Mouse (Mus musculus): Measurements from ENCODE around the gene Sppl2b. TPM values are rescaled to one million over a fixed set of nuclear protein-coding genes. Genes with fewer than 3 reads are reported as not detected.
"Not testable (repeated sequence)": the region's sequence is repeated elsewhere in the genome, so short reads cannot be mapped to it uniquely, and the experiment has no call there.

The Sppl2b gene
- polyA plus RNA-seq, 1 experiment from 2014 or later = 43.7 TPM

DNA sequence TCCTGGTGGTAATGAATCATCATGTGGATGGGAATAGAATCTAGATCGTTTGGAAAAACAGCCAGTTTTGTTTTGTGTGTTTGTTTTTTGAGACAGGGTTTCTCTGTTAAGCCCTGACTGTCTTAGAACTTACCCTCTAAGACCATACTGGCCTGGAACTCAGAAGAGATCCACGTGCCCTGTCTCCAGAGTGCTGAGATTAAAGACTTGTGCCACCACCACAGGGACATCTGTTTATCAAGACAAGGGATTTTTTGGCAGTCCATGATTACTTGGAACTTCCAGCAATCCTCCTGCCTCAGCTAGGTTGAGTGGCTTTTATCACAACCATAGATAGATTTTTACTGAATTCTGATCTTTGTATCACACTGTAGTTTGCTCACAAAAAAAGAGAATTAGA lies 30.2 kb upstream of the Sppl2b start:
- H3K9ac ChIP-seq (replicated peaks) = no peak overlapping the region
- no peak overlapping the region for H3K4me2 ChIP-seq
- no peak overlapping the region for H3K4me3 ChIP-seq (replicated peaks)
- ATAC-seq (ENCODE audit: insufficient number of reproducible peaks, insufficient read depth, low FRiP score, low TSS enrichment, low read depth) = no peak
- no peaks in the 10 kb centered on the region for H3K27me3 ChIP-seq
- peaks cover 21% of the 10 kb centered on the region for H3K4me1 ChIP-seq (replicated peaks)
- no peak overlapping the region for H3K27ac ChIP-seq
- WGBS = 72% methylated on average over 2 of the region's 2 CpGs
- no peaks in the 10 kb centered on the region for H3K9me3 ChIP-seq
- peaks cover 16% of the 10 kb centered on the region for H3K36me3 ChIP-seq

DNA sequence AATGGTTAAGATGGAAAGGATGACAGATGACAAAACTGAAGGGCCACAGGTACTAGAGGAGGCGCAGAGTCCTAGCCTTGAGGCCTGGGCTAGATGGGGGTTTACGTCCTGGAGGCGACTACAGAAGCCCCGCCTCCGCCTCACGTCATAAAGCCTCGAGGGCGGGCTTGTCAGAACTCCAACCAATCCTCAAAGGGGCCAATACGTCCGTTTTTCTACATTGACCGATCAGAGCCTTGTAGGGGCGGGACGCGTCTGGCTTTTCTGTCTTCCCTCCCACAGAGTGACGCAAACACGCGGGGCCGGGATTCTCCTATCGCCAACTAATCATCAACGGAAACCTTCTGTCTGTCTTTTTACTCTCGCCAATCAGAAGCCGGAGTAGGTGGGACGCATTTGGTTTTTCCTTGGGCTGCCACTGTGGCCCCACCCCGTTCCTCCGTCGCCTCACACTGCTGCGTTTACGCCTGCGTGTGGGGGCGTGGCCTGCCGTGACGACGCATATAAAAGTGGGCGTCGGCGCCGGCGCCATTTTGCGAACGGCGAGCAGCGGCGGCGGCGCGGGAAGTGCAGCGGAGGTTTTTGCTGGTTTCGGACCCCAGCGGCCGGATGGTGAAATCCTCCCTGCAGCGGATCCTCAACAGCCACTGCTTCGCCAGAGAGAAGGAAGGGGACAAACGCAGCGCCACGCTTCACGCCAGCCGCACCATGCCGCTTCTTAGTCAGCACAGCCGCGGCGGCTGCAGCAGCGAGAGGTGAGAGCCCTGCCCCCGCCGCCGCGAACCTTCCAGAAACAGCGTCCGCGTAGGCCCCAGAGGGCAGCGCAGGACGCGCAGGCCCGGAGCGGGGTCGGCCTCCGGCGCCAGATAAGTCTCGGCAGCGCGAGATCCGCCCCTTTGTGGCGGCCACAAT lies 28.7 kb upstream of the Sppl2b start, which contains the start of gene Oaz1:
Gene Oaz1, plus strand, starts transcription at position 506 of the 912 bp plus-strand sequence.
- ATAC-seq (ENCODE audit: insufficient number of reproducible peaks, insufficient read depth, low FRiP score, low TSS enrichment, low read depth) = peak; percentile 97
- no peaks in the 10 kb centered on the region for H3K27me3 ChIP-seq
- H3K4me1 ChIP-seq (replicated peaks) = peaks cover 36% of the 10 kb centered on the region
- H3K27ac ChIP-seq = peak within 1 kb of the TSS; percentile 91
- no peaks in the 10 kb centered on the region for H3K9me3 ChIP-seq
- H3K4me3 ChIP-seq (replicated peaks) = peak within 1 kb of the TSS; percentile 77
- under 1% methylated on average over 82 of the region's 82 CpGs for WGBS
- H3K9ac ChIP-seq (replicated peaks) = peak within 1 kb of the TSS; percentile 93
- H3K4me2 ChIP-seq = peak within 1 kb of the TSS; percentile 98
- H3K36me3 ChIP-seq = peaks cover 27% of the 10 kb centered on the region

DNA sequence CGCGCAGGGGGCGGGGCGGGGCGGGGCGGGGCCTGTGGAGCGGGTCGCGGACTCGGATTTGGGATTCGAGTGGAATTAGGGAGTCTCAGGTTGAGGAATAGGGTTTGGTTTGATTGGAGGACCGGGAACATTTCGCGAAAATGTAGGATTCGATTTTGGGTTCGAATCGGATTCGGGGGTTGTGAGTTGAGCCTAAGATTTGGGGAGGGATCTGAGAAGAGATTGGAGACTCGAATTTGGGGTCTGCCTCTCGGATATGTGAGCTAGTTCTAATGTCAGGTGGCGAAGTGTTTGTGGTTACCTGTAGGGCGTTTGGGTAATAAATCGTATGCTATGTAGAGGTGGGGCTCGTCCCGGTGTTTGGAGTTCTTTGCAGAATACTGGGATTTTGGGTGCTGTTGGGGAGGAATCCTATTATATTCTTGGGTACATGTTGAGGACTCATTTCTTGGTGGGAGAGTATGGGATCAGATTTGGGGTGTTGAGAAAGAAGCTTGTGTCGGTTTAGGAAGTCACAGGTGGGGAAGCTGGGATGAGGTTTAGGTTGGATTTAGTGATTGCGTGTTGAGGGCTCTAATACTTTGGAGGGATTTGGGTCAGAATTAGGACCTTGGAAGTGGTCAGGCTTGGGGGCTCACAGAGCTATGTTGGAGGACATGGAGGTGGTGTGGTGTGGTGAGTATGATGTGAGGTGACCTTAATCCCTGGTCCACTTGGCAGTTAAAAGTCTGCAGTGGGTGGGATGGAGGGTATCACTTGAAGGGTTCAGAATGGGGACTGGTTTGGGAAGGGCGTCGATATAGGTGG lies 27.8 kb upstream of the Sppl2b start:
- Histone ChIP-seq H3K9me3 (no peaks in the 10 kb centered on the region), H3K9ac (replicated peaks) (peak overlapping the region; percentile 93), H3K4me2 (peak overlapping the region; percentile 98), H3K27me3 (no peaks in the 10 kb centered on the region), H3K27ac (peak overlapping the region; percentile 91), H3K36me3 (peaks cover 27% of the 10 kb centered on the region), H3K4me3 (replicated peaks) (peak overlapping the region; percentile 77), H3K4me1 (replicated peaks) (peaks cover 38% of the 10 kb centered on the region)
- WGBS = 7% methylated on average over 29 of the region's 29 CpGs
- no peak for ATAC-seq (ENCODE audit: insufficient number of reproducible peaks, insufficient read depth, low FRiP score, low TSS enrichment, low read depth)

DNA sequence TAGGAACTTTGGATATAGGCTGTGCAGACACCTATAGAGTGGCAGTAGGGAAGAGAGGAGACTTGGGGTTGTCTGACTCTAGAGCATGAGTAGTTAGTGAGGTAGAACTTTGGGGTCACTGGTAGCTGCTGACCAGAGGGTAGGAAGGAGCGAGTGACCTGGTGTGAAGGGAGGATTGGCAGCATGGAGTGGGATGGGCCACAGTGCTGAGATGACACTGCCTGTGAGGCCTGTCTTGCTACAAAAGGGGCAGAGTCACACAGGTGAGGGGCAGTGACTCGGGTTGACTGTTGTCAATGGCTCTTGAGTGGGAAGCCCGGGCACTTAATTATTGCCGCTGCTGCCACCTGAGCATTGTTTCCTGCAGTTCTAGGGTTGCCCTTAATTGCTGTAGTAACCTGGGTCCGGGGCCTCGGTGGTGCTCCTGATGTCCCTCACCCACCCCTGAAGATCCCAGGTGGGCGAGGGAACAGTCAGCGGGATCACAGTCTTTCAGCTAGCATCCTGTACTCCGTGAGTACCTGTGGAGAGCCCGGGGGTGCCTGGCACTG lies 27.1 kb upstream of the Sppl2b start:
- Histone ChIP-seq H3K9me3 (no peaks in the 10 kb centered on the region), H3K4me2 (peak overlapping the region; percentile 98), H3K27ac (no peak overlapping the region), H3K4me1 (replicated peaks) (peaks cover 38% of the 10 kb centered on the region), H3K27me3 (peaks cover 2% of the 10 kb centered on the region), H3K9ac (replicated peaks) (peak overlapping the region; percentile 93), H3K4me3 (replicated peaks) (peak overlapping the region; percentile 77), H3K36me3 (peaks cover 27% of the 10 kb centered on the region)
- ATAC-seq (ENCODE audit: insufficient number of reproducible peaks, insufficient read depth, low FRiP score, low TSS enrichment, low read depth) = no peak
- WGBS = 76% methylated on average over 10 of the region's 10 CpGs

DNA sequence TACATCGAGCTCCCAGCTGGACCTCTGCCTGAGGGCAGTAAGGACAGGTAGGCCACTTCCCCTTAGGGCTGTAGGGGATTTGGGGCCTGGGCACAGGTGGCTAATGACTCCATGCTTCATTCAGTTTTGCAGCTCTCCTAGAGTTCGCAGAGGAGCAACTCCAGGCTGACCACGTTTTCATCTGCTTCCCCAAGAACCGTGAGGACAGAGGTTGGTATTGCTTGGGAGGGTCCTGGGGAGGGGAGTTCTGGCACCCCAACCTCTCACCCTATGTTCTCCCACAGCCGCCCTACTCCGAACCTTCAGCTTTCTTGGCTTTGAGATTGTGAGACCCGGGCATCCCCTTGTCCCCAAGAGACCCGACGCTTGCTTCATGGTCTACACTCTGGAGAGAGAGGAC lies 26.5 kb upstream of the Sppl2b start:
- ATAC-seq (ENCODE audit: insufficient number of reproducible peaks, insufficient read depth, low FRiP score, low TSS enrichment, low read depth); H3K9me3 ChIP-seq; H3K27me3 ChIP-seq; H3K27ac ChIP-seq; H3K9ac ChIP-seq (replicated peaks): not testable (repeated sequence)
- Histone ChIP-seq H3K4me3 (replicated peaks) (peak overlapping the region; percentile 77), H3K36me3 (peaks cover 27% of the 10 kb centered on the region), H3K4me1 (replicated peaks) (peaks cover 38% of the 10 kb centered on the region), H3K4me2 (peak overlapping the region; percentile 98)
- WGBS = 84% methylated on average over 8 of the region's 9 CpGs

DNA sequence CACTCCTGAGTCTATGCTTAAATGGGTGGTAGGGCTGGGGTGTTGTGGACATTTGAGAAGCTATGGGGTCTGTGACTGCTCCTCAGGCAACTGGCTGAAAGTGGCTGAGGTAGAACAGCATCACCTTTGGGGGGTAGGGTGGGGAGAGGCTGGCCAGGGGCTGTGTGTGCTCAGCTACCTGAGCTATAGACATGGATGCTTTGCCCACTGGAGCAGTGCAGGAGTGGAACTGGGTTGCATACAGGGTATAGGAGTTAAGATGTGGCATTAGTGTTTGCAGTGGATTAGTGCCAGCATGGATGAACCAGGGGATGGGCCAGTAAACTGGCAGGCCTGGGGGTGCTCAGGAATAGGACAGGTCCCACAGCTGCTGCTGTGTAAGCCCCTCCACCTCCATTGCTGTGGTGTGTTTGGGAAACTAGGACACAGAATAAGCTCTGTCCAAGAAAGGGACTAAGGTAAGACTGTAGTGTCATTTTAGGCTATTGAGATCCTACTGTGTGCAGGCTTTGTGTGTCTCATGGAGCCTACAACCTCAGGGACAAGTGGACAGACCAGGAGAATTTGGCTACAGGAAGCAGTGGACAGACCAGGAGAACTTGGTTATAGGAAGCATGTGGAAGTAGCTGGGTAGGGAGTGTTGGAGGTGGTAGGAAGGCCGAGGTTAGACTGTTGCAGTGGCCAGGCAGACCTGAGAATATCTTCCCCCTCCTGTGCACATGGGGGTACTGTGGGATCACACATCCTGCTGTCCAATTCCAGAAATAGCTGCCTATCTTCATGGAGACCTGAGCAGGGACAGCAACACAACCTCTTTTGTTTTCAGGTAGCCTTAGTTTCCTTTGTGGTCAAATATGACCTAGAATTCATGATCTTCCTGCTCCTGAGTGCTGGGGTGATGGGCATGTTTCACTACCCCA lies 25.5 kb upstream of the Sppl2b start:
- 73% methylated on average over 1 of the region's 1 CpGs for WGBS
- H3K36me3 ChIP-seq = peaks cover 27% of the 10 kb centered on the region
- ATAC-seq (ENCODE audit: insufficient number of reproducible peaks, insufficient read depth, low FRiP score, low TSS enrichment, low read depth) = no peak
- peak overlapping the region; percentile 7; the same call in 1 of the 2 replicates for H3K4me3 ChIP-seq (replicated peaks)
- no peak overlapping the region for H3K9ac ChIP-seq (replicated peaks)
- H3K27ac ChIP-seq = 0 out of 2 replicates have a peak overlapping the region, but pooled peaks have one; percentile 12
- peaks cover 19% of the 10 kb centered on the region for H3K27me3 ChIP-seq
- H3K4me2 ChIP-seq = no peak overlapping the region
- H3K4me1 ChIP-seq (replicated peaks) = peaks cover 39% of the 10 kb centered on the region
- peaks cover 4% of the 10 kb centered on the region; the same call in 1 of the 2 replicates for H3K9me3 ChIP-seq

DNA sequence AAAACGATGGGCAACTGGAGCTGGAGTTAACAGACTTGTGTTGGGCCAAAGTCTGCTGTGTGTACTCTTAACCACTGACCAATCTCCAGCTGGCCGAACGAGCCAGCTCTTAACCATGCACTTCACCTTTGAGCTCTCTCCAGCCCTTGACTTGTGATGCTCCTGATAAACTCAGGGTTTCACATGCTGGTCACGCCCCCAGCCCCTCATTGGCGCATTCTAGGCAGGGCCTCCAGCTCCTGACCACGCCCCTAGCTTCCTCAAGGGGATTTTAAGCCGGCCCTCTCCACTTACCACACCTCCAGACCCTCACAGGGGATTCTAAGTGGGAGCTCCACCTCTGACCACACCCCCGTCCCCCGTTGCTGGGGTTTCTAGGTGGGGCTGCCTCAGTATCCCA lies 23.9 kb upstream of the Sppl2b start:
- Histone ChIP-seq H3K36me3 (peaks cover 27% of the 10 kb centered on the region), H3K27me3 (peaks cover 34% of the 10 kb centered on the region), H3K4me3 (replicated peaks) (0 out of 2 replicates have a peak overlapping the region, but pooled peaks have one; percentile 9), H3K9ac (replicated peaks) (no peak overlapping the region), H3K4me2 (0 out of 2 replicates have a peak overlapping the region, but pooled peaks have one; percentile 17), H3K27ac (no peak overlapping the region), H3K9me3 (peaks cover 7% of the 10 kb centered on the region; the same call in 1 of the 2 replicates), H3K4me1 (replicated peaks) (peaks cover 47% of the 10 kb centered on the region)
- ATAC-seq (ENCODE audit: insufficient number of reproducible peaks, insufficient read depth, low FRiP score, low TSS enrichment, low read depth) = no peak
- WGBS = 3% methylated on average over 9 of the region's 9 CpGs

DNA sequence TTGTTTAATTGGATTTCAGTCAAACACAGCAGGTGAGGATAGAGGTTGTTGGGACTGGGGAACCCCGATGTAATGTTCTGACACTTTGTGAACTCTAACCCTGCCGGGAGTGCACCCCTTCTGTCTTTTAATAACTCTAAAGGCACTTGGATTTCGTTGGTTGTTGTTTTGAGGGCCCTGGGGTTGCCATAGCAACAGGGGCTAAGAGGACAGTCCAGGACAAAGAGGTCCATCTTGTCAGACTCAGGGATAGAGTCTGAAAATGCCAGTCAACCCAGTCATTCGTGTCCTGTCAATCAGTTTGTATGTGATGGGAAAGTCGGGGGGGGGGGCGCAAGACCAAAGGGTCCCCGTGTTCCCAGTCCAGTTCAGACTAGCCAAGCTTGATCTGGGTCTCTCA lies 22.3 kb upstream of the Sppl2b start:
- Histone ChIP-seq H3K4me1 (replicated peaks) (peaks cover 43% of the 10 kb centered on the region), H3K4me3 (replicated peaks) (no peak overlapping the region), H3K9ac (replicated peaks) (no peak overlapping the region), H3K27me3 (peaks cover 51% of the 10 kb centered on the region), H3K27ac (no peak overlapping the region), H3K4me2 (no peak overlapping the region), H3K9me3 (peaks cover 7% of the 10 kb centered on the region; the same call in 1 of the 2 replicates), H3K36me3 (peaks cover 27% of the 10 kb centered on the region)
- WGBS = 73% methylated on average over 7 of the region's 7 CpGs
- no peak for ATAC-seq (ENCODE audit: insufficient number of reproducible peaks, insufficient read depth, low FRiP score, low TSS enrichment, low read depth)

DNA sequence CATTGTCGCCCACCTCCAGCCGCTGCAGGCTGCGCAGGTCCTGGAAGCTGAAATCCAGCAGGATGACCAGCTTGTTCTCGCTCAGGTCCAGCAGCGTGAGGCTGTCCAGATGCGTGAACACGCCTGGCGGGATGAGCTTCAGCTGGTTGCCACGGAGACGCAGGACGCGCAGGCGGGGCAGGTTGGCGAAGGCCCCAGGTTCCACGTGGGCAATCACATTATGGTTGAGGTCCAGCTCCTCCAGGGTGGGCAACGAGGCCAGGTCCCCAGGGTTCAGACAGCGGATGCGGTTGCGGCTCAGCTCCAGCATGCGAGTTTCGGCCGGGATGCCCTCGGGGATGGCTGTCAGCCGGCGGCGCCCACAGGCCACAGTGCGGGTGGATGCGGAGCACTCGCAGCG lies 19.5 kb upstream of the Sppl2b start:
- Histone ChIP-seq H3K27ac (no peak overlapping the region), H3K36me3 (0 out of 2 replicates have a peak, but pooled peaks cover 3% of the 10 kb centered on the region), H3K9ac (replicated peaks) (no peak overlapping the region), H3K27me3 (peaks cover 73% of the 10 kb centered on the region), H3K4me3 (replicated peaks) (peak overlapping the region; percentile 18), H3K4me1 (replicated peaks) (peaks cover 19% of the 10 kb centered on the region), H3K9me3 (peaks cover 7% of the 10 kb centered on the region; the same call in 1 of the 2 replicates), H3K4me2 (0 out of 2 replicates have a peak overlapping the region, but pooled peaks have one; percentile 8)
- ATAC-seq (ENCODE audit: insufficient number of reproducible peaks, insufficient read depth, low FRiP score, low TSS enrichment, low read depth) = no peak
- 49% methylated on average over 30 of the region's 30 CpGs for WGBS

DNA sequence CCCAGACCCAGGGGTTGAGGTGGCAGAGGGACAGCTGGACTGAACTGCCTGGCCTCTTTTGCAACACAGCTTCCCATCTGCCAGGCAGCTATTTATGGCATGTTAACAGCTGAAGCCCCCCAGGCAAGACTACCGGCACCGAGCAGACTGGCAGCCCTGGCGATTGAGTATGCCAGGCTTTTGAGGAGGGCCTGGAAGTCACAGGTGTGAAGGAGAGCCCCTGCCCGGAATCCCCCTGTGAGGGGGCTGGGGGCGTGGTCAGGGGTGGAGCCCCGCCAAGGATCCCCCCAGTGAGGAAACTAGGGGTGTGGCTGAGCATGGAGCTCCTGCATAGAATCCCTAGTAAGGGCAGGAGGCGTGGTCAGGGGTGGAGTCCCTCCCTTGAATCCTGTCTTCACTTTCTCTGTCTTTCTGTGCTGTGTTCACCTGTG lies 18.1 kb upstream of the Sppl2b start:
- Histone ChIP-seq H3K9me3 (peaks cover 7% of the 10 kb centered on the region; the same call in 1 of the 2 replicates), H3K27me3 (peaks cover 86% of the 10 kb centered on the region), H3K4me3 (replicated peaks) (no peak overlapping the region), H3K9ac (replicated peaks) (no peak overlapping the region), H3K4me1 (replicated peaks) (peaks cover 9% of the 10 kb centered on the region; the same call in 1 of the 2 replicates), H3K4me2 (no peak overlapping the region), H3K36me3 (no peaks in the 10 kb centered on the region), H3K27ac (no peak overlapping the region)
- ATAC-seq (ENCODE audit: insufficient number of reproducible peaks, insufficient read depth, low FRiP score, low TSS enrichment, low read depth) = no peak
- 49% methylated on average over 7 of the region's 7 CpGs for WGBS

Data from limb, embryonic 12.5 days (tissue).